ENCODE assay signal across 20 mouse cellular contexts in the genomic region with DNA sequence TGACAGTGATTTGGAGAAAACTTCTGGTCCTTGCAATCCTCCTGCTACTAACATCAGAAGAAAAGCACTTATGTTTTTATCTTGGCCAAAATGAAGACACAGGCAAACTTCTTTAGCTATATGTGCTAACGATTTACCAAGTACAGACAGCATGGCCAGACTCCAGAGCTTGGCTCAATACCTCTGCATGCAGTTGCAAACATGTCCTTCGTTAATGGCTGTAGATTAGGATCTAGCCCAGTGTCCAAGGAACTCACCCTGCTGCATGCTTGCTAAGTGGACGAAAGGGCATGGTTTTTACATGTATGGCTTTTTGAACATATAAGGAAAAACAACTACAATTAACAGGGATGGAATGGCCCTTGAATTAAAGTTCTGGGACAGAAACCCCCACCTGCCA.
"Had no signal": no experiment of that assay in that cellular context is flagged by ENCODE, and none has a peak within 500 bp of the region (broad histone marks: within the 10 kb centered on the region; RNA-seq: fewer than 3 reads in every experiment).

No protein-coding gene starts in this region.

- H3K4me3 ChIP-seq: layer of hippocampus, adult 2 months; limb, embryonic 10.5 days; limb, embryonic 13.5 days; liver, embryonic 13.5 days; midbrain, embryonic 12.5 days; midbrain, embryonic 15.5 days; neural tube, embryonic 12.5 days; neural tube, embryonic 15.5 days; stomach, embryonic 15.5 days had no signal

- H3K27me3 ChIP-seq: limb, embryonic 13.5 days; liver, embryonic 13.5 days; midbrain, embryonic 12.5 days; midbrain, embryonic 15.5 days; neural tube, embryonic 12.5 days; neural tube, embryonic 15.5 days; stomach, embryonic 15.5 days had no signal

- H3K4me2 ChIP-seq: limb, embryonic 13.5 days; liver, embryonic 13.5 days; lung, embryonic 14.5 days; midbrain, embryonic 12.5 days; midbrain, embryonic 15.5 days; neural tube, embryonic 12.5 days; neural tube, embryonic 15.5 days; stomach, embryonic 15.5 days had no signal

- H3K9ac ChIP-seq: limb, embryonic 13.5 days; liver, embryonic 13.5 days; lung, embryonic 14.5 days; midbrain, embryonic 12.5 days; midbrain, embryonic 15.5 days; neural tube, embryonic 12.5 days; neural tube, embryonic 15.5 days; stomach, embryonic 15.5 days had no signal

- H3K36me3 ChIP-seq: liver, embryonic 13.5 days; midbrain, embryonic 12.5 days; midbrain, embryonic 15.5 days; stomach, embryonic 15.5 days had no signal

- ATAC-seq: lung, postnatal 0 days; midbrain, embryonic 15.5 days had no signal

- H3K27ac ChIP-seq: kidney, postnatal 0 days; layer of hippocampus, adult 2 months; limb, embryonic 10.5 days; limb, embryonic 13.5 days; liver, embryonic 13.5 days; macrophage; midbrain, embryonic 12.5 days; midbrain, embryonic 15.5 days; neural tube, embryonic 12.5 days; neural tube, embryonic 15.5 days; stomach, embryonic 15.5 days had no signal

- H3K4me1 ChIP-seq: limb, embryonic 10.5 days; limb, embryonic 13.5 days; liver, embryonic 13.5 days; midbrain, embryonic 12.5 days; midbrain, embryonic 15.5 days; neural tube, embryonic 12.5 days; neural tube, embryonic 15.5 days; stomach, embryonic 15.5 days had no signal

- DNase-seq: kidney, postnatal 25 days; layer of hippocampus, adult 9-11 months; liver; liver, embryonic 13.5 days; lung, embryonic 14.5 days; retina, postnatal 1 day; right cerebral cortex, postnatal 25 days; spleen, adult 18-20 months; thymus, postnatal 25 days had no signal

- H3K9me3 ChIP-seq: limb, embryonic 10.5 days; liver, embryonic 13.5 days; midbrain, embryonic 15.5 days; neural tube, embryonic 15.5 days; stomach, embryonic 15.5 days had no signal
